Mouse (Mus musculus) hindbrain, embryonic 10.5 days (tissue): Measurements from ENCODE around the gene Asrgl1. TPM values are rescaled to one million over a fixed set of nuclear protein-coding genes. Genes with fewer than 3 reads are reported as not detected.
"Not testable (repeated sequence)": the region's sequence is repeated elsewhere in the genome, so short reads cannot be mapped to it uniquely, and the experiment has no call there.

Experiments used
- DNase-seq: peaks from one replicate; pipeline ENCODE4 v3.0.0-alpha.2; 2017; ENCODE audit warnings: low spot score
- H3K27ac ChIP-seq: fragments of 300-500 bp; sonication (generic); 2 replicates; pipeline ENCODE4 v1.5.1; 2016; ENCODE audit warnings: mild to moderate bottlenecking, moderate library complexity
- H3K27me3 ChIP-seq: fragments of 300-500 bp; sonication (generic); 2 replicates; pipeline ENCODE4 v1.6.1; 2016; ENCODE audit warnings: mild to moderate bottlenecking; ENCODE audit not compliant: poor library complexity, insufficient read depth, severe bottlenecking
- H3K36me3 ChIP-seq: fragments of 300-500 bp; sonication (generic); 2 replicates; pipeline ENCODE4 v1.6.1; 2016; ENCODE audit warnings: mild to moderate bottlenecking, moderate library complexity
- H3K4me1 ChIP-seq: fragments of 300-500 bp; sonication (generic); replicated peaks from 2 replicates; pipeline ENCODE4 v1.6.1; 2016; ENCODE audit warnings: mild to moderate bottlenecking
- H3K4me3 ChIP-seq: fragments of 300-500 bp; sonication (generic); 2 replicates; pipeline ENCODE4 v1.5.1; 2016; ENCODE audit warnings: mild to moderate bottlenecking, moderate library complexity
- H3K9me3 ChIP-seq: fragments of 300-500 bp; sonication (generic); 2 replicates; pipeline ENCODE4 v1.6.1; 2016; ENCODE audit warnings: mild to moderate bottlenecking, moderate library complexity
- WGBS: fragments of 180-500 bp; shearing (Covaris S2); methylation state at CpG from one replicate; pipeline ENCODE4 v1.1.7; 2016; 5-methylcytosine and 5-hydroxymethylcytosine counted together
- polyA plus RNA-seq: library from polyadenylated mRNA; unstranded; fragments of >200 nt; fragmentation: Nextera tagmentation; extraction: Ambion mirVana; gene quantifications from 2 replicates; pipeline ENCODE4 v1.2.1, GENCODE M21; 2016

Asrgl1 gene
- polyA plus RNA-seq, 1 experiment from 2014 or later: 12.9 TPM

DNA sequence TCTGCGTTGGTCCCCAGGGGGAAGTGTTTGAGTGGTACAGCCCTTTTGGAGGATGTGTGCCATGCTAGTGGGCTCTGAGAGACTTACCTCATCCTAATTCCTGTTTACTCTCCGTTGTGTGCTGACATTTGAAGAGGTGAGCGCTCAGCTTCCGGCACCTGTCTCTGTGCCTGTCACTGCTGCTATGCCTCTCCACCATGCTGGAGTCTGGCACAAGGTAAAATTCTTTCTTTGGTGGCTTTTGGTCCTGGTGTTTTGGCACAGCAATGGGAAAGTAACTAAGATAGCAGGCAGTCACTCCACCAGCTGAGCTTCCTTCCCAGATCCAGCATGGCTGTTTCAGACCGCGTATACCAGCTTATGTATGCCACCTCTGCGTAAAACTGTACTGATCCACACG is 35.7 kb downstream of the Asrgl1 start:
- Histone ChIP-seq H3K27me3 (no peaks in the 10 kb centered on the region), H3K27ac (no peak overlapping the region), H3K4me1 (0 out of 2 replicates have a peak, but pooled peaks cover 4% of the 10 kb centered on the region), H3K36me3 (no peaks in the 10 kb centered on the region), H3K4me3 (no peak overlapping the region), H3K9me3 (no peaks in the 10 kb centered on the region)
- no peak for DNase-seq
- 90% methylated on average over 8 of the region's 8 CpGs for WGBS

DNA sequence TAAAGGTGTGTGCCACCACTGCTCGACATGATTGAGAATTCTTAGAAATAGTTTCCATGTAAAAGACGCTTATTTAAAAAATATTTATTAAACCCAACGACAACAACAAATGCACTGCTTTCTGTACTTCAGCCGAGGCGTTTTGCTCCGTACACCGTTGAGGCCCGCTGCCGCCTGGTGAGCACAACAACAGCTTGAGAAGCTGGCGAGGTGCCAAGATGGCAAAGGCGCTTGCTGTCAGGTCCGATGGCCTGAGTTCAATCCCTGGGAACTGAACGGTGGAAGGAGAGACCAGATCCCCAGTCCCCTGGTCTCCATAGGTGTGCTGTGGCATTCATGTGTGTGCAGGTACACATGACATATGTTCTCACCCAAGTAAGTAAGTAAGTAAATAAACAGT is 38.0 kb downstream of the Asrgl1 start:
- Histone ChIP-seq H3K27me3 (no peaks in the 10 kb centered on the region), H3K4me1 (0 out of 2 replicates have a peak, but pooled peaks cover 4% of the 10 kb centered on the region), H3K4me3 (no peak overlapping the region), H3K27ac (no peak overlapping the region), H3K9me3 (no peaks in the 10 kb centered on the region), H3K36me3 (no peaks in the 10 kb centered on the region)
- DNase-seq: no peak
- 91% methylated on average over 13 of the region's 13 CpGs for WGBS

DNA sequence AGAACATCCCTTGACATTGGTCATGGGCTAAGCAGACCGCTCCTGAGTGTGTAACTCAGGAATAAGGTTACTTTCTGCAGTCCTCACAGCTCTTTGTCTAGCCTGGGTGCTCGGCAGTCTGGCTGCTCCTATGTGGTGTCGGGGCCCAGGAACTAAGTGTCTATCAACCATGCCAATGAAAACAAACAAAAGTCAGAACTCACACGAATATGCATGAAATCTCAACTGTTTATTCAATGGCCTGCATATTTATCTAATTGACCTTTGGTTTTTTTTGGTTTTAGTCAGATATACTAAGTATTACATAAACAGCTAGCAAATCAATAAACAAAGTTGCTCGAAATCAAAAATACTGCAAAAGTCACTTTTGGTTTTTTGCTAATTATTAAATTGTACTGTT is 40.3 kb downstream of the Asrgl1 start:
- Histone ChIP-seq H3K4me1 (no peaks in the 10 kb centered on the region), H3K27me3 (no peaks in the 10 kb centered on the region), H3K9me3 (no peaks in the 10 kb centered on the region), H3K36me3 (no peaks in the 10 kb centered on the region), H3K4me3 (no peak overlapping the region), H3K27ac (no peak overlapping the region)
- WGBS: 70% methylated on average over 5 of the region's 5 CpGs
- no peak for DNase-seq

DNA sequence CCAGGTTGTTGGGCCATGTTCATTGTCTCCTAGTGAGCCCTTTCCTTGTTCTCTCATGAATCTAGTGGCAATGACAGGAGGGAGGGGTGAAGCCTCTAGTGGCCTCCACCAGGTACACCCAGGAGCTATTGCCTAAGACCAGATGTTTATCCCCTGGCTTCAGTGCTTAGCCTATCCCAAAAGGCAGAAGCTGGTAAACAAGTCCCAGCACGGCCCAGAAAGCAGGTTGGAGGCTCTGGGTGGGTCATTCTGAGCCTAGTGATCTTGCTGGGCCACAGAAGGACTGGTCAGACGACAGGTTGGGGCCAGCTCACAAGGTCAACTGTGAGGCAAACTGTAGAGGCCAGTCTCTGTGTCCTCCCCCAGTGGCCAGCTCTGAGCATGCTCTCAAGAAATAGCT is 44.7 kb downstream of the Asrgl1 start:
- no peaks in the 10 kb centered on the region for H3K4me1 ChIP-seq
- no peak for DNase-seq
- H3K9me3 ChIP-seq: no peaks in the 10 kb centered on the region
- no peak overlapping the region for H3K4me3 ChIP-seq
- no peaks in the 10 kb centered on the region for H3K27me3 ChIP-seq
- H3K27ac ChIP-seq: no peak overlapping the region
- H3K36me3 ChIP-seq: no peaks in the 10 kb centered on the region
- 60% methylated on average over 2 of the region's 2 CpGs for WGBS

DNA sequence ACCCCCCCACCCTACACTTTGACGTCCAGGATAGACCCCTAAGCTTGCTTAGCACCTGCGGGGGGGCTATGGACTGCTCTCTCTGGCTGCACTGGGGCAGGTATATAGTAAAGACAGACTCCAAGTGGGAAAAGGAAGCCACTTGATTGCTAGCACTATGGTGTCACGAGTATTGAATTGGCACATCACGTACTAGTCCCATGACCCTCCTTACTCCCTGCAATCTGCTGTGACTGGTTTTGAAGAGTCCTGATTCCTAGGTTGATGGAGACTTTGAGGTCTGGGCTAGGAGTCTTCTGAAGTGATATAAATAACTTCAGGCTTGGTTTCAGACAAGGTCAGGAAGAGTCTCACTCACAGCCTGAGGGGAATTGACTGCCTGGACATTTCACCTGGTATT is 45.2 kb downstream of the Asrgl1 start:
- 70% methylated on average over 4 of the region's 4 CpGs for WGBS

GRCm38 (mm10) chr19:9087821-9088220 is 47.6 kb downstream of the Asrgl1 start, which contains the start of gene Scgb1a1:
Scgb1a1 (minus strand) TSS chr19:9087958.
- Histone ChIP-seq H3K4me3 (no peak within 1 kb of the TSS), H3K27me3 (0 out of 2 replicates have a peak, but pooled peaks cover 6% of the 10 kb centered on the region), H3K27ac (no peak within 1 kb of the TSS), H3K9me3 (no peaks in the 10 kb centered on the region), H3K4me1 (peaks cover 3% of the 10 kb centered on the region; the same call in 1 of the 2 replicates), H3K36me3 (no peaks in the 10 kb centered on the region)
- no peak for DNase-seq
- WGBS: 85% methylated on average over 4 of the region's 4 CpGs

More for the DNA sequence above, 45.2 kb downstream of the Asrgl1 start:
- Histone ChIP-seq H3K36me3 (no peaks in the 10 kb centered on the region), H3K4me3 (no peak overlapping the region), H3K4me1 (no peaks in the 10 kb centered on the region), H3K9me3 (no peaks in the 10 kb centered on the region), H3K27ac (no peak overlapping the region), H3K27me3 (no peaks in the 10 kb centered on the region)
- DNase-seq: no peak

DNA sequence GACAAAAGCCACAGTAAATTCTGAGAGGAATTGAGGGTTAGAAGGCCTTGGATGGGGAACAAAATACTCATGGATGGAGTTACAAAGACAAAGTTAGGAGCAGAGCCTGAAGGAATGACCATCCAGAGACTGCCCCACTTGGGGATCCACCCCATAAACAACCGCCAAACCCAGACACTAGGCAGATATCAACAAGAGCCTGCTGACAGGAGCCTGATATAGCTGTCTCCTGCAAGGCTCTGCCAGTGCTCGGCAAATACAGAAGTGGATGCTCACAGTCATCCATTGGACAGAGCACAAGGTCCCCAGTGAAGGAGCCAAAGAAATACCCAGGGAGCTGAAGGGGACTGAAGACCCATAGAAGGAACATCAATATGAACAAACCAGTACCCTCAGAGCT is 51.5 kb downstream of the Asrgl1 start:
- not testable (repeated sequence) for H3K9me3 ChIP-seq, DNase-seq, H3K4me3 ChIP-seq, H3K36me3 ChIP-seq, H3K27ac ChIP-seq, H3K27me3 ChIP-seq
- 78% methylated on average over 2 of the region's 2 CpGs for WGBS
- peaks cover 14% of the 10 kb centered on the region for H3K4me1 ChIP-seq

DNA sequence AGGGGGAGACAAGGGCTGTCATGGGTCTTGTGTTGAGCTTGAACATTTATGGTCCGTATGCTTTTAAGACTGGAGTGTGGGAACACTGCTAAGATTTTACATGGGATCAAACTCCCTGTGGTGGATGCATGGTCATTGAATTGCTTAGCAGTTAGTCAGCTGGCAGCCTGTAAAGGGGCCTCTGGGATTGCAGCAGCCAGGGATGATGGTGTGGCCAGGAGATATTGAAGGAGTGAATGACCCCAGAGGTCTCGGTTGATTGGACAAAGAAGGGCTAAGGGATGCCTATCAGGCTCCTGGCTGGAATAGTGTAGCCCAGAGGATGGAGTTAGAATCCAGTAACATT is 52.5 kb downstream of the Asrgl1 start:
- no peak for DNase-seq
- WGBS: 86% methylated on average over 2 of the region's 2 CpGs
- Histone ChIP-seq H3K27me3 (0 out of 2 replicates have a peak, but pooled peaks cover 6% of the 10 kb centered on the region), H3K9me3 (no peaks in the 10 kb centered on the region), H3K36me3 (no peaks in the 10 kb centered on the region), H3K4me1 (peaks cover 14% of the 10 kb centered on the region), H3K27ac (no peak overlapping the region; the same call in 1 of the 2 replicates), H3K4me3 (peak overlapping the region; percentile 22)

DNA sequence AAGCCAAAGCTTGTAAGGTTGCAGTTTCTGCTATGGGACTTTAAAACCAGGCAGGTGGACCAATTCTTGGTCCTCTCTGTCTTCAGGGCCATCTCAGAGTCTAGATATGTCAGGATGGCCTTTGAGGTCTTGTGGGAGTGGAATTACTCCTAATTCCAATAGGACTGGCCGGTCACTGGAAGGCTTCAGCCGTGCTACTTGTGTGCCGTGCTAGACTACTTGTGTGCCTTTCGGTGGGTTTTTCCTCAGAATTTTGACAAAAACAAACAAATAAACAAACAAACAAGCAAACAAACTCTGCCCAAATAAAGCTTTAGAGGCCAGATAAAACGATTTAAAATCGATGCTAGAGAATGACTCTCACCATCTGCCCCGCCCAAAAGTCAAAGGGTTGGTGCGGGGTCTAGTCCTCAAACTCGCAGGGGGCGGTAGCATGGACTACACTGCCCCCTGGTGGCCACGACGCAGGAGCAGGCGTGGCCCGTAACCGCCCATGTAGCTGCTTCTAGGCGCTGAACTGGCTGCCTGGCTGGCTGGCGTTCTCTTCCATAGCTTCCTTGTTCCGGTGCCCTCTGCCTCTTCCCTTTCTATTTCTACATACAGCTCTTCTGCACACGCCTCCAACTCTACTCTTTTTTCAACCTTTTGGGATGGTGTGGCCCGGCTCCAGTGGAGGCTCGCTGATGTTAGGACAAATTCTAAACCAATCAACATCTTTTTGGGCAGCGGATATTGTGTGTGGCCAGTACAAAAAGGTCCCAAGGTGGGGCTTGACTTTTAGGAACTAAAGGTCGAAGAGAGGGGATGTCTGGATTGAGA is 53.0 kb downstream of the Asrgl1 start:
- Histone ChIP-seq H3K27me3 (0 out of 2 replicates have a peak, but pooled peaks cover 6% of the 10 kb centered on the region), H3K4me1 (peaks cover 14% of the 10 kb centered on the region), H3K9me3 (no peaks in the 10 kb centered on the region), H3K36me3 (no peaks in the 10 kb centered on the region), H3K4me3 (peak overlapping the region; percentile 22), H3K27ac (peak overlapping the region; percentile 64)
- peak; percentile 83 for DNase-seq
- WGBS: 20% methylated on average over 23 of the region's 23 CpGs

DNA sequence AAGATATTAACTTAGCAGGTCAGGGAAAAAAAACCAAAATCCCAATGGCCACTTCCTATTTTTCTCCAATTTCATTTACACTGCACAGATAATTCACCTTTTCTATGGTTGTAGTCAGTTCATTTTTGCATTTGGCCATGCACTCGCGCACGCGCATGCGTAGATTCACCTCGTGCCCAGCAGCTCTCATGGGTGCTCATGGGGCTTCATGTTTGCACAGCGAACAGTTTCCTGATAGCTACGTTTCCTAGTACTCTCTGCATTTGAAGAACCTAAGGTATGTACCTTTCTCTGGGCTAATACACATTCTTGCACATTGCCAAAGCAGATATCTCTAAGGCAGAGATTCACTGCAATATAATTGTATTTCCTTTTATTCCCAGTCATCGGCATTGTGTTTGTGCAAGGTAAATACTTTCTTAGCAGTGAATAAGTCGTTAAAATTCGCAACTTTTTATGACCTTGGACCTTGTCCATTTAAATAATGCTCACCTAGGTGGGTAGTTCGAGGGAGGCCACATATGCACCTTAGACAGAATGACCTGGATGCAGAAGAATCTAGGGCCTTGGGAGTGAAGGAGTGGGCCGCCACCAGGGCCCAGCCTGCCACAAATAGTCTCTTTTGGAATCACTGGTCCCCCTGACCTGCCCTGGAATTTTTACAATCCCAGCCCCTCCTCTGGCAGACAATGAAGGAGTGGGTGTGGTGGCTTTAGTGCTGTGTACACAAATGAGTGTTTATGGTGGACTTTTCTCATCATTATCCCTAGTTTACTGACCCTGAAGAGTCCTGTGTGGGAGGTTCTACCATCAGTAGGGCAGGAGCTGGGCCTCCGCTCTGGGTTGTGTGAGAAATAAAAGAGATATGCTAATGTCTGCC is 53.9 kb downstream of the Asrgl1 start:
- Histone ChIP-seq H3K4me3 (peak overlapping the region; percentile 22; the same call in 1 of the 2 replicates), H3K27ac (peak overlapping the region; percentile 64; the same call in 1 of the 2 replicates), H3K36me3 (no peaks in the 10 kb centered on the region), H3K9me3 (no peaks in the 10 kb centered on the region), H3K27me3 (0 out of 2 replicates have a peak, but pooled peaks cover 6% of the 10 kb centered on the region), H3K4me1 (peaks cover 14% of the 10 kb centered on the region)
- DNase-seq: no peak
- WGBS: 87% methylated on average over 14 of the region's 14 CpGs

DNA sequence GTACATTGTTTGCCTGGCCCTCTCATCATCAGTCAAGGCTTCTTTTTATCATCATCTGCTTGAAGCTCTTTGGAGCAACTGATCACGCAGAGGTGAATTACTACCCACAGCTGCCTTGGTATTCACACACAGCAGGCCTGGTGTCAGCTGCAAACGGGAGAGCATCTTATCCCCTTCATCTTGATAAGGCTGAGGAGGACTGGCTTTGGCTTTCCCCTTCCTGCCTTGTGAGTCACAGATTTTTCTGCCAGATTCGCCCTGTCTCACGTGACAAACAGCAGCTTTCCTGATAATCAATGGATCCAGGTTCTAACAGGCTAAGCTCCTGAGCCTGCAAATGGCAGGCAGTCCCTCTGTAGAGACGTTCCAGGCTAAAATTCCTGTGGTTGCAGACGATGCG is 55.5 kb downstream of the Asrgl1 start:
- no peak overlapping the region for H3K4me3 ChIP-seq
- 47% methylated on average over 7 of the region's 7 CpGs for WGBS
- H3K9me3 ChIP-seq: no peaks in the 10 kb centered on the region
- 0 out of 2 replicates have a peak, but pooled peaks cover 6% of the 10 kb centered on the region for H3K27me3 ChIP-seq
- DNase-seq: no peak
- no peaks in the 10 kb centered on the region for H3K36me3 ChIP-seq
- H3K27ac ChIP-seq: no peak overlapping the region
- H3K4me1 ChIP-seq: peaks cover 14% of the 10 kb centered on the region

DNA sequence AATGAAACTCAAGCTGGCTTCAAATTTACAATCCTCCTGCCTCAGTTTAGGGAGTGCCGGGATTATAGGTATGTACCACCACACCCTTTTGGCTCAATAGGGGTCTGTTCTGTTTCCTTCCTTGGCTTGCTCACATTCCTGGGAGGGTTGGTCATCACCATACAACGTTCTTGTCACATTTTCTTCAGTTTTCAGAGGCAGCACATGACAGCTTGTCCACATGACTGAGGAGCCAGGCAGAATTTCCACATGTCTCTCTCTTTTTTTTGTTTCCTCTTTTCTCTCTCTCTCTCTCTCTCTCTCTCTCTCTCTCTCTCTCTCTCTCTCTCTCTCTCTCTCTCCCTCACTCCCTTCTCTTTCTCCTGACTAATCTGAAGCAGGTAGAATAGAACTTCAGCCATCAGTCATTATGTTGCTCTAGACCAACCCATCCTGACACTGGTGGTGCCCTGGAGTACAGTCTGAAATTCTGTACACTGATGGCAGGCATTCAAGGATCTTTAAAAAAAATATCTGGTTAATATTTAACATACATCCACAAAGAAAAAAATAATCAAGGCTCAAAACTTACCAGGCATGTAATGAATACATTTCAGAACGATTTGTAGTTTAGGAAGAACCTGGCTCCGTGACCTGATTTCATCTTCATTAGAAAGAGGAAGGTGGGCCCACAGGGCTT is 58.3 kb downstream of the Asrgl1 start:
- Histone ChIP-seq H3K9me3 (no peaks in the 10 kb centered on the region), H3K27ac (no peak overlapping the region), H3K4me1 (peaks cover 6% of the 10 kb centered on the region), H3K36me3 (no peaks in the 10 kb centered on the region), H3K4me3 (no peak overlapping the region), H3K27me3 (no peaks in the 10 kb centered on the region)
- no peak for DNase-seq
- WGBS: 80% methylated on average over 4 of the region's 4 CpGs
